Mouse (Mus musculus) CH12.LX (cell line): ENCODE measurements around the gene Artn. TPM values are rescaled to one million over a fixed set of nuclear protein-coding genes. Genes with fewer than 3 reads are reported as not detected.

Experiments
- DNase-seq: peaks from one replicate; pipeline ENCODE4 v3.0.0-alpha.2; 2013; ENCODE audit errors: extremely low read depth
- H3K27ac ChIP-seq: 2 replicates; pipeline ENCODE4 v1.5.1; 2012; ENCODE audit warnings: low read depth, mild to moderate bottlenecking, control low read depth, moderate library complexity; ENCODE audit not compliant: insufficient read depth
- H3K27me3 ChIP-seq: replicated peaks from 2 replicates; pipeline ENCODE3; 2012; ENCODE audit warnings: inconsistent platforms
- H3K36me3 ChIP-seq, 2 experiments: replicated peaks in 1 of 2; 2 replicates each; pipeline versions ENCODE3 to v1.6.1; 2012; ENCODE audit warnings: inconsistent platforms in 1 of 2, low read length in 1 of 2, mild to moderate bottlenecking in 1 of 2, mixed read lengths in 1 of 2, moderate library complexity in 1 of 2; ENCODE audit not compliant: control insufficient read depth in 1 of 2, insufficient read depth in 1 of 2
- H3K4me1 ChIP-seq, 2 experiments: 2 replicates each; pipeline ENCODE4 v1.6.1; 2012; ENCODE audit warnings: inconsistent platforms in 1 of 2, moderate library complexity in 1 of 2; ENCODE audit not compliant: insufficient read depth in 2 of 2, control insufficient read depth in 1 of 2
- H3K4me2 ChIP-seq: 2 replicates; pipeline ENCODE4 v1.6.1; 2012; ENCODE audit warnings: low read depth, mild to moderate bottlenecking, control low read depth; ENCODE audit not compliant: poor library complexity, insufficient read depth, severe bottlenecking
- H3K4me3 ChIP-seq, 3 experiments: fragments of 150-350 bp in 1 of 3; sonication (generic) in 1 of 3; replicated peaks in 1 of 3; 2 replicates each; pipeline versions ENCODE3 to v1.5.1; 2011 to 2012; ENCODE audit warnings: low read depth in 2 of 3, low read length in 2 of 3, mild to moderate bottlenecking in 2 of 3, moderate library complexity in 2 of 3, control low read depth in 1 of 3, improper control_type of control experiment in 1 of 3, inconsistent platforms in 1 of 3, mixed read lengths in 1 of 3; ENCODE audit not compliant: poor library complexity in 1 of 3
- H3K79me2 ChIP-seq: replicated peaks from 2 replicates; pipeline ENCODE4 v1.6.1; 2012; ENCODE audit warnings: mild to moderate bottlenecking, moderate library complexity; ENCODE audit not compliant: control insufficient read depth, poor library complexity, insufficient read depth, severe bottlenecking; ENCODE audit errors: extremely low read depth
- H3K9ac ChIP-seq: 2 replicates; pipeline ENCODE4 v1.6.1; 2012; ENCODE audit warnings: low read depth, mild to moderate bottlenecking, control low read depth, moderate library complexity; ENCODE audit not compliant: insufficient read depth
- H3K9me3 ChIP-seq: replicated peaks from 2 replicates; pipeline ENCODE3; 2012; ENCODE audit warnings: low read length, inconsistent platforms, mixed read lengths
- CHD1 ChIP-seq: IDR thresholded peaks from 2 replicates; pipeline ENCODE4 v1.6.1; 2012; ENCODE audit warnings: low read depth, low read length, improper control_type of control experiment, inconsistent platforms
- ETS1 ChIP-seq: conservative IDR thresholded peaks from 2 replicates; pipeline ENCODE4 v1.6.1; 2012; ENCODE audit warnings: low read depth, mild to moderate bottlenecking, inconsistent platforms, low read length, improper control_type of control experiment, moderate library complexity
- KAT2A ChIP-seq: IDR thresholded peaks from 2 replicates; pipeline ENCODE4 v1.6.1; 2012; ENCODE audit warnings: low read length, improper control_type of control experiment, inconsistent platforms; ENCODE audit not compliant: insufficient replicate concordance
- MAX ChIP-seq: IDR thresholded peaks from 2 replicates; pipeline ENCODE4 v1.6.1; 2011; ENCODE audit warnings: low read length, improper control_type of control experiment
- MAZ ChIP-seq: IDR thresholded peaks from 2 replicates; pipeline ENCODE4 v1.6.1; 2012; ENCODE audit warnings: low read depth, mild to moderate bottlenecking, inconsistent platforms, low read length, improper control_type of control experiment, moderate library complexity
- MEF2A ChIP-seq: IDR thresholded peaks from 2 replicates; pipeline ENCODE4 v1.6.1; 2014; ENCODE audit warnings: low read depth, mild to moderate bottlenecking, inconsistent platforms, low read length, improper control_type of control experiment, borderline replicate concordance
- MYC ChIP-seq: IDR thresholded peaks from 2 replicates; pipeline ENCODE4 v1.6.1; 2011; ENCODE audit warnings: low read depth, mild to moderate bottlenecking, improper control_type of control experiment, low read length
- POLR2A ChIP-seq: IDR thresholded peaks from 2 replicates; pipeline ENCODE4 v1.6.1; 2011; ENCODE audit warnings: low read depth, mild to moderate bottlenecking, improper control_type of control experiment, low read length
- RAD21 ChIP-seq: IDR thresholded peaks from 2 replicates; pipeline ENCODE4 v1.6.1; 2011; ENCODE audit warnings: low read depth, mild to moderate bottlenecking, low read length, improper control_type of control experiment, moderate library complexity
- RCOR1 ChIP-seq: conservative IDR thresholded peaks from 2 replicates; pipeline ENCODE4 v1.6.1; 2012; ENCODE audit warnings: low read depth, mild to moderate bottlenecking, inconsistent platforms, low read length, improper control_type of control experiment
- TCF12 ChIP-seq: IDR thresholded peaks from 2 replicates; pipeline ENCODE4 v1.6.1; 2014; ENCODE audit warnings: low read depth, mild to moderate bottlenecking, inconsistent platforms, low read length, improper control_type of control experiment
- ZNF384 ChIP-seq: IDR thresholded peaks from 2 replicates; pipeline ENCODE4 v1.6.1; 2012; ENCODE audit warnings: low read depth, low read length, improper control_type of control experiment, inconsistent platforms
- dilution Hi-C: fragments of 300-500 bp; cut with MboI; formaldehyde crosslinking; loops from 2 replicates; pipeline ENCODE4 v1.14.3; 2020; ENCODE audit warnings: low sequenced_read_pairs; ENCODE audit not compliant: extremely low pct_unique_long_range_greater_than_20kb, extremely low pct_ligation_motif_present
- in situ Hi-C: fragments of 300-500 bp; cut with MboI; formaldehyde crosslinking; loops from 3 replicates; pipeline ENCODE4 v1.14.3; 2019; ENCODE audit warnings: low sequenced_read_pairs, low pct_ligation_motif_present, low pct_unique_long_range_greater_than_20kb, mixed read lengths
- polyA plus RNA-seq: library from polyadenylated mRNA; unstranded; fragments of >175 nt; gene quantifications from 2 replicates; pipeline ENCODE4 v1.2.1, GENCODE M21; 2012; ENCODE audit warnings: low read depth; ENCODE audit not compliant: insufficient read length
- total RNA-seq, 2 experiments: library from RNA; depleted of rRNA; stranded (reverse); fragments of 300-350 nt in 1 of 2; fragments of >200 nt in 1 of 2; gene quantifications; 2 replicates each; pipeline ENCODE4 v1.2.3; 2012 to 2014

Artn gene
- total and polyA plus RNA-seq, 3 experiments: not detected

GRCm38 (mm10) chr4:117886644-117887043 is 42.9 kb downstream of the Artn start:
- in situ Hi-C loops (no loop called here), dilution Hi-C loops (no loop called here)
- peak; percentile 78 for TF ChIP-seq ZNF384
- TF ChIP-seq KAT2A: no peak
- H3K4me3 ChIP-seq: peak overlapping the region; percentile 74 to 95 (median 91)
- H3K79me2 ChIP-seq: peaks cover 21% of the 10 kb centered on the region
- H3K27me3 ChIP-seq: no peaks in the 10 kb centered on the region
- peak overlapping the region; percentile 87 for H3K9ac ChIP-seq
- peaks cover 8 to 28% of the 10 kb centered on the region in 2 experiments for H3K4me1 ChIP-seq
- peak; percentile 34 for DNase-seq
- peak overlapping the region; percentile 89 for H3K4me2 ChIP-seq
- H3K27ac ChIP-seq: peak overlapping the region; percentile 39; the same call in 1 of the 2 replicates
- peaks cover 38 to 72% of the 10 kb centered on the region in 2 experiments for H3K36me3 ChIP-seq
- no peaks in the 10 kb centered on the region for H3K9me3 ChIP-seq

GRCm38 (mm10) chr4:117885994-117886393 is 43.6 kb downstream of the Artn start:
- no peaks in the 10 kb centered on the region for H3K27me3 ChIP-seq
- H3K9ac ChIP-seq: peak overlapping the region; percentile 87; the same call in 1 of the 2 replicates
- H3K4me3 ChIP-seq: peak overlapping the region; percentile 74 to 95 (median 91)
- in situ Hi-C loops: no loop called here
- peaks cover 38 to 77% of the 10 kb centered on the region in 2 experiments for H3K36me3 ChIP-seq
- H3K4me2 ChIP-seq: peak overlapping the region; percentile 89
- DNase-seq: no peak
- H3K27ac ChIP-seq: no peak overlapping the region
- dilution Hi-C loops: no loop called here
- TF ChIP-seq ETS1 (no peak), MAX (no peak), RCOR1 (no peak), KAT2A (no peak), RAD21 (no peak), TCF12 (no peak), POLR2A (no peak), MYC (no peak), MEF2A (no peak)
- TF ChIP-seq, all 38 proteins: peak for 0
- no peaks in the 10 kb centered on the region for H3K9me3 ChIP-seq
- H3K4me1 ChIP-seq: peaks cover 7 to 26% of the 10 kb centered on the region in 2 experiments
- H3K79me2 ChIP-seq: peaks cover 17% of the 10 kb centered on the region

GRCm38 (mm10) chr4:117885093-117885492 is 44.5 kb downstream of the Artn start:
- H3K9me3 ChIP-seq: no peaks in the 10 kb centered on the region
- peaks cover 3 to 17% of the 10 kb centered on the region in 2 experiments; a peak in 3 of 4 replicates for H3K4me1 ChIP-seq
- no peak overlapping the region for H3K4me3 ChIP-seq
- peaks cover 37 to 77% of the 10 kb centered on the region in 2 experiments for H3K36me3 ChIP-seq
- H3K27ac ChIP-seq: no peak overlapping the region
- H3K9ac ChIP-seq: no peak overlapping the region
- TF ChIP-seq MAZ: no peak
- TF ChIP-seq CHD1: no peak
- no peak overlapping the region for H3K4me2 ChIP-seq
- in situ Hi-C loops (no loop called here), dilution Hi-C loops (no loop called here)
- no peak for DNase-seq
- no peaks in the 10 kb centered on the region for H3K27me3 ChIP-seq
- peaks cover 14% of the 10 kb centered on the region for H3K79me2 ChIP-seq
